Mouse (Mus musculus) embryo, embryonic 9.5 days (tissue): Measurements from ENCODE around the gene Vps35l.
A peak's percentile ranks its signal among the peaks of the same experiment; 100 is the strongest.

Experiments
- DNase-seq: peaks from one replicate; pipeline ENCODE4 v3.0.0-alpha.2; 2017; ENCODE audit errors: extremely low spot score

Gene Vps35l

GRCm38 (mm10) chr7:118879466-118880029 lies 139.5 kb downstream of the Vps35l start:
- no peak for DNase-seq

- DNase-seq, result no peak
These were observed 143.9 kb downstream of the Vps35l start for GRCm38 (mm10) chr7:118883957-118884356.

DNA sequence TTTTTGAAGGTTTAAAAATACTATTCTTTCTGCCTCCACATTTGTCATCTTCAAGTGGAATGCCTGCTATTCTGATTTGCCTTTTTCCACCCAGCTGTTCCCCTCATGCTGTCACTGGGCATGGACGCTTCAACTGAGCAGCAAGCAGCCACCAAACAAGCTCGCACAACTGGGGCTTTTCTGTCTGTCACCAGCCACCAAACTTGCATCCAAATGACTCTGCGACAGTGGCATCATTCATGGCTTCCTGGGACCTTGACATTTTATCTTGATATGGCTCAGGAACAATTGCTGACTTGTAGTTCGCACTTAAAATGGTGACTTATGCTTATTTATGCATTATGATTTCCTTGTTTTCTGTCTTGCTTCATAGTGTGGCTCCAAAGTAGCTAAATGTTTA lies 144.9 kb downstream of the Vps35l start:
- no peak for DNase-seq

DNA sequence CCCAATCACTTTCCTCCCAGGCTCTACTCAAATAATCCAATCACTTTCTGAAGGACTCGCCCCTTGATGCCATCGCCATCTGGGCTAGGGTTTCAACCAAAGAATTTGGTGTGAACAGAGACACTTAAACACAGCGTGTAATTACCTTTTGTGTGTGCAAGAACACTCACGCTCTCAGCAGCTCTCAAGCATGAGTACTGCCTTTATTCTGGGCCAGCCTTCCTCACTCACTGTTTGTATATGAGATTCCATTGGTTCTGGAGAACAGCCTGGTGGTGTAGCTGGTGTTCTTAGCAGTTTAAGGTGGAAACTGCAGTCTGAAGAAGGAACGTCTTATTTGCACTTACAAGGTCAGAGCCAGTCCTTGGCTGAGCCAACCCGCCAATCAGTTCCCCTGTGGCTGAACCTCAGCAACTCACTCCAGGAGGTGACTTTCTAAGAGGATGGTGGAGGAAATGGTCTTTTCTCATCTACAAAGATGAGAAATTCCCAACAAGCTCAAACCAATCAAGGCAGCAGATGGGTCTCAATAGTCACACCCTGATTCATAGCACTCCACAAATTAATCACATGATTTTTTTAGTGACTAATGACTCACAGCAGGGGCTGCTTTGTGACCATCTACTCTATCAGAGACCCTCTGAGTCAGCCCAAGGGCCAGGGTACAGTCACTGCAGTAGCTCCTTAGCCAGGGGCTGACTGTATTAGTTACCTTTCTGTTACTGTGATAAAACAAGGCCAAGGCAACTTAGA lies 147.5 kb downstream of the Vps35l start:
- DNase-seq, result peak; percentile 35

GRCm38 (mm10) chr7:118889046-118889680 lies 149.1 kb downstream of the Vps35l start:
- no peak for DNase-seq
